Mouse (Mus musculus): ENCODE data around the gene Pde4dip.
A peak's percentile ranks its signal among the peaks of the same experiment; 100 is the strongest.

The Pde4dip gene

DNA sequence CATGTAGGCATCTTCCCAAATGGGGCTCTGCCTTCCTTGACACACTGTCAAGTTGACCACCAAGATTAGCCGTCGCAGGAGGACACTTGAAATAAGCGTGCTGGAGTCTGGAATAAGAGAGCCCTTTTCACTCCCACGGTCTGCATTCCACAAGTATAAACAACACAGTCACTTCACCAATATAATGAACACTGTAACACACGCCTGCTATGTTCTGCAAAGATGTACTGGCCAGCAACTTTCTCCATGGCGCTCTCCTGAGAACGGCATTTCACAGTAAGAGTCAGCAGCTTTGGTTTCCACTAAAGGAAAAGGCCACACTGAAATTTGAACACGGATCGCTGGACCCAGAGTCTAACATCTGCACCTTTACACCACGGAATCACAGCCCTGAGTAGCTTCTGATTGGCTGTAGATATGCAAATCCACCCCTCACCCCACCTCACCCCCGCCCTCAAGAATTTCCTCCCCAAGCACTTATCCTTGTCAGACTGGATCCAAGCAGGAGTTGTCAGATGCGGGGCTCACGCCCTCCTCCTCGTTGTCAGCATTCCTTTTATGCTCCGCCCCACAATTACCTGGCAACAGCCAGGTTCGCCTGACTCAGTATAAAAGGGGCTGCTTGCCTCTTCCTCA, 204.8 kb downstream of the Pde4dip start:
- DNase-seq, result no peak

- DNase-seq, result no peak
These were observed 205.9 kb downstream of the Pde4dip start for GRCm38 (mm10) chr3:97682576-97682975.

- DNase-seq, result no peak
These were observed 206.4 kb downstream of the Pde4dip start for GRCm38 (mm10) chr3:97682159-97682502.

- DNase-seq, result peak; percentile 70 to 71
These were observed 207.0 kb downstream of the Pde4dip start for GRCm38 (mm10) chr3:97681321-97682158.

DNA sequence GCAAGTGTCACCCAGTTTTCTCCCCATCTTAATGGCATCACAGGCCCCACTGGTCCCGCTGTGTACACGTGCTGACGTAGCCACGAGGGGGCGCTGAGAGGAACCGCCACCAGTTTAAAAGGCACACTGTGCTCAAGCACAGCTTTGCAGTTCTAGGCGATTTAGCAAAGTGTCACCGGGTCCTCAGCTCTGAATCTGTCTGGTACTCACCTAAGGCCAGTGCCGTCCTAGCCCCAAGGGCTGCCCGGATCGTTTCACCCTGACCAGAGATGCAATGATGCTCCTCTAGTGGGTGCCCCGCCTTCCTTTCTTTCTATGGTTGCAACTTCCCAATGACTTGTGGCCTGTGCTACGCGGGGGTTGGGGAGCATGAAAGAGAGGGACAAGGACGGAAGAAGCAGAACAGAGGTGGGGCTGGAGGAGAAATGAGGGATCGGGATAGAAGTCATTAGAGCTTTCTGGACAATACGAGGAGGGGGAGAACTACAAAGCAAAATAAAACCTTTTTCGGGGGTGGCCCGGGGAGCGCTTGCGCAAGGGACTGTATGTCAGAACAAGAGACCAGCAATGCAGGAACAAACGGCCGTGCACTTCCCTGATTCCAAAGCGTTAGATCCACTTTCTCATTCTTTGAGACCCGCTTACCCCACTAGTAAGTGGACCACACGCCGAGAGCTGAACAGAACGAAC, 207.7 kb downstream of the Pde4dip start:
- peak; percentile 81 to 84 for DNase-seq

DNA sequence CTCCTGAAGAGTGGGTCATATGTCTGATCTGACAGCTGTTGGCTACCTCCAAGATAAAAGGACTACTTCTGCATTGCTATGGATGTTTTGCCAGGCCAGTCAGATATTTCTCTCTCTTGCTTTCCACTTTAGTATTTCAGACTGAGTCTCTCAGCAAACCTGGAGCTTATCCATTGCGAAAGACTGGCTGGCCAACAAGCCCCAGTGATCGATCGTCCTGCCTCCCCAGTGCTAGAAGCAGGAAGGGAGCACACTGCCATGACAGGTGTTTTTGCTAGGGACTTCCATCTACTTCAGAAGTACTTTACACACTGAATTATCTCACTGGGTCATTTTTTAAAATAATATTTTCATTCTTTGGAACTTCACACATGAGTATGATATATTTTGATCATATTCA, 210.1 kb downstream of the Pde4dip start:
- DNase-seq, result no peak

DNA sequence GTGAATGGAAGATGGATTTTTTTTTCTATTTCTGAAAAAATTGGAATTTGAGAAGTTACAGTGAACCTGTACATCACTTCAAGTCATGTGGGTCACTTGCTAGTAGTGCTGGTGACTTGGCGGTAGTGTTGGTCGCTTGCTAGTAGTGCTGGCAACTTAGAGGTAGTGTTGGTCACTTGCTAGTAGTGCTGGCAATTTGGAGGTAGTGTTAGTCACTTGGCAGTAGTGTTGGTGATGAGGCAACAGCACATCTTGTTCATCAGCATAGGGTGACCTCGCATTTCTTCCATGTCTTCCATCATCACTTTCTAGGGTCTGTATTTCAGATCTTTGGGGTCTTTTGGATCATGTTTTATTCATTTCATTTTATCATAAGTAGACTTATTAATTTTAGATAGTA, 212.4 kb downstream of the Pde4dip start:
- DNase-seq, result no peak

DNA sequence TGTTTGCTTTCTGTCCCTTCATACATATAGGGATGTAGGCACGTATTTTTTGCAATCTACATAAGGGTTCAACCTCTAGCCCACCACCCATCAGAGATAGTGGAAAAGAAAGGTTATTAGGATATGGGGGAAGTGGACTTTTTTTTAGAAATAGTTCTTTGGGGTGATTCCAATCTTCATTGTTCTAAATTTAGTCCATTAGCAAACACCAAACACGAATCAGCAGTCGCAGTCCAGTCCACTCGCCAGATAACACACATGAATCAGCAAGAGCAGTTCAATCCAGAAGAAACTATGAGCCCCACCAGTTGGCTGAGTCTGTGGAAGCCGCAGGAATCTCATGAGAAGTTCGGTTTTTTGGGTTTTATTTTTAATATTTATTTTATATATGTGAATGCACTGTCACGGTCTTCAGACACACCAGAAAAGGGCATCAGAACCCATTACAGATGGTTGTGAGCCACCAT, 213.8 kb downstream of the Pde4dip start, which contains the start of gene Gm17651:
Gene Gm17651, minus strand, starts transcription at position 51 of the 467 bp plus-strand sequence.
- DNase-seq, result no peak

DNA sequence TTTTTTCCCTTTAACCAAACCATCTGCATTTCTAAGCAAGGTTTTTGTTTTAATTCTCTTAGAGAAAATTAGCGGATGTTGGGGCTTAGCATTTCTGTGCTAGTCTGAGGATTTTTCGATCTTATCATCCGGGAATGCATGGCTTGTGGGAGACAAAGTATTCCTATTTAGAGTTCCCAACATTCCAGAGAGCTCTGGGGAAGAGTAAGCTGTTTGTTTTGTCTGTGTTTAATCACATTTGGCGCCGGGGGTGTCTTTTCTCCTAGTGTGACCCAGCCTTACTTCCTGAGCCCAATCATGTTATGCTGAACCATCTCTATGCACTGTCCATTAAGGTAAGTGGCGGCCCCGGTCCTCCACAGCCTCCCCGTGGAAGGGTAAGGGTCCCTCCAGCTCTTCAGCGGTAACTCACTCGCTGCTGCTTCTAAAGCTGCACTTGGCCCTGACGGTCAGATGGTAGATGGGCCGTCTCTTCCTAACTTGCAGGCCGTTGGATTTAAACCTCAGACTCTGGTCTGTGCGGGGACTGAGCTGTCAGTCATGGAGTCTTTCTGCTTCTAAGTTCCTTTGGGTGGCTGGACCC, 221.3 kb downstream of the Pde4dip start:
- DNase-seq, result no peak

GRCm38 (mm10) chr3:97666154-97666553, 222.4 kb downstream of the Pde4dip start:
- DNase-seq, result no peak

DNA sequence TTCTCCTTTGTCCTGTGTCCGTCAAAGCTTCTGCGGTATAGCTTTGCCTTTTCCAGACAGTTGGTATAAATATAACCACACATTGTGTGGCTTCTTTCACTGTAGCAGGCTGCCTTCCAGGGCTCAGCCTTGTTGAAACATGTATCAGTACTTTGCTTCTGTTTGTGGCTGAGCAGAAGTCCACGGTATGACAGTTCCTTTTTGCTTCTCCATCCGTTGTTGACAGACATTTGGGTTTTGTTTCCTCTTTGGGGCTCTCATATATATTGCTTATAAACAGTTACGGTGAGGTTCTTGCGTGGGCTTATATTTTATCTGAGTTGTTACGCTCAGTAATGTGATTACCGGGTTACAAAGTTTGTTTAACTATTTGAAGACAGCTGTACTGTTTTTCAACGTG, 223.0 kb downstream of the Pde4dip start:
- no peak for DNase-seq

DNA sequence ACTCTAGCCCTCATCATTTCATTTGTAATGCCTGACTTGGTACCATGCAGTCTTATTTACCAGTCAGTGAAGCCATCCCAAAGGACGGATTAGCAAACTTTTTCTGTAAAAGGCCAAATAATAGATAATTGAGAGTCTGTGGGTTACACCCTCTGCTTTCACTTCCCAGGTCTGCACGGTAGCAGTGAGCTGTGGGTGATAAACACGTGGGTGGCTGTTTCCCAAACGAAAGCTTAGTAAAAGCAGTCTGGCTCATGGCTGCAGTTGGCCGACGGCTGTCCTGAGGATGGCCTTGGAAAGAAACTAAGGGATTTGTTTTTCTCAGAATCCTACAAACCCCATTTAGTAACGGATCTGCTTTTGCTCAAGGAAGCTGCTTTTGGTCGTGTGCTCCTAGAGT, 227.3 kb downstream of the Pde4dip start:
- no peak for DNase-seq

GRCm38 (mm10) chr3:97659746-97660145, 228.8 kb downstream of the Pde4dip start:
- DNase-seq, result no peak

GRCm38 (mm10) chr3:97658426-97659193, 229.9 kb downstream of the Pde4dip start:
- no peak for DNase-seq

- peak; percentile 100 for DNase-seq
These were observed 230.7 kb downstream of the Pde4dip start, which contains the start of gene Prkab2 for GRCm38 (mm10) chr3:97657655-97658411. TSS of gene Prkab2 (plus strand) at chr3:97658193.

DNA sequence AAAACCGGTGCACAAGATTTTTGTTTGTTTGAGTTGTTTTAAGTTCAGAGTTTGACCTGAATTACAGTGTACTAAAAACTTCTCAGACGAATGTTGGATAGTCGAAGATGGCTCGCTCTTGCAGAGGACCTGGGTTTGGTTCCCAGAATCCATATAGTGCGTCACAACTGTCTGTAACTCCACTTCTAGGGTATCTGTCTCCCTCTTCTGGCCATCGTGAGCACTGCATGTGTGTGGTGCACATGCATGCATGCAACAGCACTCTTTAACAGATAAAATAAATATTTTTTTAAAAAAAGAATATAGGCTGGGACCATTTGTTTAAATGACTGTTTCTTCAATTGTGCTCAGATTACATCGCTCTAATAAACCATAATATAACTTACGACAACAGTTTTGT, 233.6 kb downstream of the Pde4dip start:
- peak; percentile 26 to 58 for DNase-seq

DNA sequence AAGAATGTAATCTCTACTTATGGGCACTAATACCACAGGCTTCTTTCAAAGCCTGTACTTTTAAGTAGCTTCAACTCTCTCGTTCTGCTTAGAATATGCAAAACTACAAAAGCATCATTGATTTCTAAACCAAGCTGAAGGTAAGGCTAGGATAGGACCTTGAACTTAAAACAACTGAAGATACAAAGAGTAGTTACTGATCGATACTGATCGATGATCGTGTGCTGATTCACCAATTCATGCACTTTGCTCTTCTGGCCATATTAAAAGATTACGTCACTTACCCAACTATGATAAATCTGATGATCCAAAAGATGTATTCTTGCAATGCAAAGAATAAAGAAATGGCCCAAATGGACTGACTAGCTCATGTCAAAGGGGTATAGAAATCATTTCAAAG, 234.7 kb downstream of the Pde4dip start:
- no peak for DNase-seq

- no peak for DNase-seq
These were observed 236.9 kb downstream of the Pde4dip start for GRCm38 (mm10) chr3:97651604-97652003.

DNA sequence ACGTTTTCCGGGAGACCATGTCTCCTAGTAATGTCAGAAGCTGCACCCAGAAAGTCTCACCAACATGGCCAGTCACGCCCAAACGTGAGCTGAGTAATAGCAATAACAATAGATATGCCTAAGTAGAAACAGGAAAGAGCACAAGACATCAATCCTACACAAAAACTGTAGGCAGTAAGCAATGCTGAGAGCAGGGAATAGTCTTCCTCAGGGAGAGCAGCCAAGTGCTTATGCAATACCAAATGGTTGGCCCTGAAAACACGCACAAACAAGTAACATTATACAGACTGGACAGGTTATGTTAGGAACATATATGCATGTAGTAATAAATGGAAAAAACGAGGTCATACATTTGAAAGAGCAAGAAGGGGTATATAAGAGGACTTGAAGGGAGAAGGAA, 239.0 kb downstream of the Pde4dip start:
- DNase-seq, result no peak

DNA sequence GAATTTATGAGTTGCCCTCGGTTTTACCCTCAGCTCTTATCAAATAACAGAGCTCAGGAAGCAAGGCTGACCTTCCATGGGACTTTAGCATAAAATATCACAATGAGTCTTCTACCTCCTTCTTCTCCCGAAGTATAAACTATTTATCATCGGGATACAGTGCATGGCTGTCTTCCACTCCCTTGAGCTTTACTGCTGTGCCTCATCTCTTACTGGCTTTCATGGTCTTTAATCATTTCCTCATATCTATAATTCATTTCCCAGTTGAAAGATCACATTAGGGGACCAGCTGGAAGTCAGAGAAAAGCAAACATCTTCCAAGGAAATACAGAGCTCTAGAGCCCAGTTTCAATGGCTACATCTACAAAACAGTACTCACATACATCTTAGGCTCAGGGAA, 239.5 kb downstream of the Pde4dip start:
- DNase-seq, result no peak

DNA sequence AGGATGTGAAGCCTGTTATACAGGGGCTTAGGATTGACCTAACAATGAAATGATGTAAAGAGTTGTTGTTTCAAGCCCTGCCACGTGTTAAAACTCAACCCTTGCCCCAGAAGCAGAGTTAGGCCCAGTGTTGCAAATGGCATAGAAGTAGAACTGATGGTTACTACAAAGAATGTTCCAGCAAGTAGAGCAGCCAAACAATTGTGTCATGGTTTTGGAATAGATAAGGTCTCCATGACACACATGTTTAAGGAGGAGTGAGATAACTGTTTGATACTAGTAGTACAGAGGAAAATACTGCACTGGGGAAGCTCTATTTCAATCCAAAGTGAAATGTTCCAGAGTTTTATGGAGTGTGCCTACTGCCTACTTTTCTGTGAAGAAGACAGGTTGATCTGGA, 240.0 kb downstream of the Pde4dip start:
- DNase-seq, result no peak

GRCm38 (mm10) chr3:97642001-97642400, 246.5 kb downstream of the Pde4dip start:
- no peak for DNase-seq
